Mouse (Mus musculus): ENCODE measurements around the gene Sema4d.

GRCm38 (mm10) chr13:51677041-51677440 is 116.5 kb downstream of the Sema4d start:
- TF ChIP-seq EP300 (IDR thresholded peaks at IDR 0.05; ENCODE audit: low read depth) (no peak), CTCF (IDR thresholded peaks at IDR 0.05; ENCODE audit: low read depth) (no peak)

Data from liver, postnatal 0 days (tissue).